Comparison of ENCODE assay signal across 10 mouse cellular contexts in the genomic region with DNA sequence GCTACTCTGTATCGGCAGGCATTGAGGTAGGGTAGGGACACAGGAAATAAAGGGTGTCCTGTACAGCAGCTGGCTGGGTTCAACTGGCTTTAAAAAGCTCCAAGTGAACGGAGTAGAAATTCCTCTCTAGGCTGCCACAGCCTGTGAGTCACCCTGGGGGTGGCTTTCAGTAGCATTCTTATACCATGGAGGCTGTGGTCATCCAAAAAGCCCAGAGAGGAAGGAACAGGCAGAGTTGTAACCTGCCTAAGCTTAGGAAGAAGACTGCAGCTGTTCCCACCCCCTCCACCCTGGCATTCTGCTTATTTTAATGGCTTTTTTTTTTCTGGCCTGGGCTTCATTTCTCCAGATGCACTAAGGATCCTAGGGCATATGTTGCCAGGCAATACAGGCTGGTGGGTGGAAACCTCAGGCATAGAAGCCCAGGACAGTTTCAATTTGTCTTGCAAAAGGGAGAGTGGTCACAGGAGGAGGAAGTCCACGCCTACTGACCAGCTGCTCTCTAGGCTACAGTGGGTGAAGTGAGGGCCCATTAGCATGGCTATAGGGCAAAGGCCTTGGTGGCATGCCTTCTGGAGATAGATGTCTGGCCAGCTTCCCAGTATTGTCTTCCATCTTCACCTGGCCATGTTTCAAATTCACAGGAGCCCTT. TPM values are rescaled to one million over a fixed set of nuclear protein-coding genes. Genes with fewer than 3 reads are reported as not detected.
A peak's percentile ranks its signal among the peaks of the same experiment; 100 is the strongest.
DNase-seq lines count a peak whose midpoint lies in the region; ATAC-seq and TF ChIP-seq lines count a peak whose summit lies in the region.
"Had no signal": no experiment of that assay in that cellular context is flagged by ENCODE, and none has a peak within 500 bp of the region (broad histone marks: within the 10 kb centered on the region; RNA-seq: fewer than 3 reads in every experiment).

No protein-coding gene starts in this region.

- no peak overlapping the region for H3K4me3 ChIP-seq in embryonic facial prominence, embryonic 14.5 days (ENCODE audit: low read depth, low read length)
- no peak overlapping the region for H3K4me3 ChIP-seq in embryonic facial prominence, embryonic 10.5 days
- no peak overlapping the region for H3K4me3 ChIP-seq in limb, embryonic 13.5 days
- no peak overlapping the region for H3K4me3 ChIP-seq in limb, embryonic 10.5 days
- no peak overlapping the region for H3K4me3 ChIP-seq in hindbrain, embryonic 15.5 days

- H3K27me3 ChIP-seq in embryonic facial prominence, embryonic 14.5 days (replicated peaks; ENCODE audit: control insufficient read depth, insufficient read depth, low read length), result no peaks in the 10 kb centered on the region; the same call in 1 of the 2 replicates
- no peaks in the 10 kb centered on the region for H3K27me3 ChIP-seq in embryonic facial prominence, embryonic 10.5 days (replicated peaks; ENCODE audit: low read depth, poor library complexity, severe bottlenecking)
- no peaks in the 10 kb centered on the region for H3K27me3 ChIP-seq in limb, embryonic 13.5 days
- no peaks in the 10 kb centered on the region for H3K27me3 ChIP-seq in limb, embryonic 10.5 days (ENCODE audit: low read depth, poor library complexity, severe bottlenecking)
- H3K27me3 ChIP-seq in hindbrain, embryonic 15.5 days, result no peaks in the 10 kb centered on the region

- H3K4me1 ChIP-seq in embryonic facial prominence, embryonic 14.5 days (ENCODE audit: control insufficient read depth, insufficient read depth, low read length), result no peaks in the 10 kb centered on the region
- no peaks in the 10 kb centered on the region for H3K4me1 ChIP-seq in embryonic facial prominence, embryonic 10.5 days
- peaks cover 17% of the 10 kb centered on the region for H3K4me1 ChIP-seq in limb, embryonic 13.5 days
- peaks cover 21% of the 10 kb centered on the region for H3K4me1 ChIP-seq in limb, embryonic 10.5 days
- peaks cover 7% of the 10 kb centered on the region for H3K4me1 ChIP-seq in hindbrain, embryonic 15.5 days (replicated peaks)

- DNase-seq in embryonic facial prominence, embryonic 14.5 days (ENCODE audit: low spot score), result peak; percentile 60
- no peak for DNase-seq in embryonic facial prominence, embryonic 10.5 days (ENCODE audit: low spot score)
- DNase-seq in limb, embryonic 10.5 days (ENCODE audit: low spot score), result no peak
- DNase-seq in brain, embryonic 14.5 days (ENCODE audit: low read depth), result peak; percentile 50
- DNase-seq in T-cell, adult 2 months (ENCODE audit: low spot score), result no peak
- DNase-seq: heart, postnatal 36 days had no signal

- peak; percentile 70 for ATAC-seq in embryonic facial prominence, embryonic 14.5 days (ENCODE audit: low read depth)
- peak; percentile 82 for ATAC-seq in limb, embryonic 13.5 days (ENCODE audit: low FRiP score, low read depth)
- peak; percentile 69; the same call in 1 of the 2 replicates for ATAC-seq in hindbrain, embryonic 15.5 days (ENCODE audit: low FRiP score, low read depth)
- no peak for ATAC-seq in megakaryocyte-erythroid progenitor cell, adult 5-6 weeks (replicated peaks; ENCODE audit: low FRiP score, low TSS enrichment, poor library complexity, severe bottlenecking)

- TF ChIP-seq CTCF in brain, embryonic 14.5 days (IDR thresholded peaks at IDR 0.05; ENCODE audit: borderline replicate concordance, extremely low read depth, insufficient read depth, insufficient read length), result no peak

- H3K36me3 ChIP-seq in embryonic facial prominence, embryonic 14.5 days (ENCODE audit: control insufficient read depth, insufficient read depth, low read length), result no peaks in the 10 kb centered on the region
- H3K36me3 ChIP-seq in embryonic facial prominence, embryonic 10.5 days (replicated peaks), result no peaks in the 10 kb centered on the region
- H3K36me3 ChIP-seq in limb, embryonic 13.5 days, result no peaks in the 10 kb centered on the region
- H3K36me3 ChIP-seq in limb, embryonic 10.5 days, result no peaks in the 10 kb centered on the region
- H3K36me3 ChIP-seq in hindbrain, embryonic 15.5 days, result no peaks in the 10 kb centered on the region

- H3K4me2 ChIP-seq in embryonic facial prominence, embryonic 14.5 days (ENCODE audit: low read depth, low read length), result no peak overlapping the region
- H3K4me2 ChIP-seq in limb, embryonic 13.5 days (replicated peaks), result no peak overlapping the region
- no peak overlapping the region for H3K4me2 ChIP-seq in hindbrain, embryonic 15.5 days

- no peak overlapping the region; the same call in 1 of the 2 replicates for H3K27ac ChIP-seq in embryonic facial prominence, embryonic 14.5 days (replicated peaks; ENCODE audit: low read depth, low read length)
- no peak overlapping the region for H3K27ac ChIP-seq in embryonic facial prominence, embryonic 10.5 days (replicated peaks)
- H3K27ac ChIP-seq in limb, embryonic 13.5 days, result no peak overlapping the region
- H3K27ac ChIP-seq in limb, embryonic 10.5 days, result no peak overlapping the region
- no peak overlapping the region for H3K27ac ChIP-seq in hindbrain, embryonic 15.5 days (replicated peaks)

- H3K9ac ChIP-seq in embryonic facial prominence, embryonic 14.5 days (ENCODE audit: low read depth, low read length), result no peak overlapping the region
- H3K9ac ChIP-seq in limb, embryonic 13.5 days, result no peak overlapping the region
- no peak overlapping the region for H3K9ac ChIP-seq in hindbrain, embryonic 15.5 days

- TF ChIP-seq POLR2A in brain, embryonic 14.5 days (IDR thresholded peaks at IDR 0.05; ENCODE audit: borderline replicate concordance, extremely low read depth, insufficient read depth, insufficient read length, poor library complexity, severe bottlenecking), result no peak

- 45% methylated on average over 3 of the region's 3 CpGs for WGBS in embryonic facial prominence, embryonic 14.5 days
- WGBS in embryonic facial prominence, embryonic 10.5 days, result 63% methylated on average over 3 of the region's 3 CpGs
- 26% methylated on average over 3 of the region's 3 CpGs for WGBS in limb, embryonic 13.5 days
- 56% methylated on average over 3 of the region's 3 CpGs for WGBS in limb, embryonic 10.5 days
- WGBS in hindbrain, embryonic 15.5 days, result 30% methylated on average over 3 of the region's 3 CpGs

- no peaks in the 10 kb centered on the region for H3K9me3 ChIP-seq in embryonic facial prominence, embryonic 14.5 days (ENCODE audit: control insufficient read depth, low read length)
- H3K9me3 ChIP-seq in embryonic facial prominence, embryonic 10.5 days, result no peaks in the 10 kb centered on the region
- no peaks in the 10 kb centered on the region for H3K9me3 ChIP-seq in limb, embryonic 13.5 days
- no peaks in the 10 kb centered on the region for H3K9me3 ChIP-seq in limb, embryonic 10.5 days (replicated peaks)
- no peaks in the 10 kb centered on the region for H3K9me3 ChIP-seq in hindbrain, embryonic 15.5 days

RNA-seq across cellular contexts. Expression of a gene that starts 57.1 kb away (rescaled TPM):
- 1.1 TPM in 2 replicates for polyA plus RNA-seq in embryonic facial prominence, embryonic 14.5 days (2014; fragmentation: Nextera tagmentation; extraction: Ambion mirVana)
- polyA plus RNA-seq in embryonic facial prominence, embryonic 10.5 days (2016; fragmentation: Nextera tagmentation; extraction: Ambion mirVana), result 0.42 and 0.47 TPM in 2 replicates
- 0.18 and 0.28 TPM in 2 replicates for polyA plus RNA-seq in limb, embryonic 13.5 days (2015; fragmentation: Nextera tagmentation; extraction: Ambion mirVana)
- polyA plus RNA-seq in limb, embryonic 10.5 days (2016; fragmentation: Nextera tagmentation; extraction: Ambion mirVana), result 0.03 TPM in 1 of 2 replicates, not detected in the other
- polyA plus RNA-seq in brain, embryonic 14.5 days (2012; rRNA removed), result 1.0 and 2.2 TPM in 2 replicates
- polyA plus RNA-seq in hindbrain, embryonic 15.5 days (2015; fragmentation: Nextera tagmentation; extraction: Ambion mirVana), result 0.62 and 0.94 TPM in 2 replicates
- total RNA-seq in megakaryocyte-erythroid progenitor cell, adult 5-6 weeks (2014; fragmentation: Nextera tagmentation), result not detected in 2 replicates
- 1.2 TPM in 1 of 2 replicates, not detected in the other for total RNA-seq in megakaryocyte-erythroid progenitor cell, adult 5-6 weeks (2017)
- polyA plus RNA-seq: liver, embryonic 16.5 days had no signal

Comparison
In these comparisons a context has a peak if more than half of its experiments do, and no peak if none do; other contexts are left out.
1. DNase-seq: peak in embryonic facial prominence, embryonic 14.5 days (single experiment) and brain, embryonic 14.5 days (single experiment); none in embryonic facial prominence, embryonic 10.5 days (single experiment), limb, embryonic 10.5 days (single experiment) and T-cell, adult 2 months (single experiment).